Mouse (Mus musculus) olfactory bulb, adult 2 months (tissue): ENCODE data around the gene Naa40.

ENCODE experiments used
- CTCF ChIP-seq: fragments of 200-500 bp; IDR thresholded peaks from 2 replicates; pipeline ENCODE4 v1.5.1; 2012; ENCODE audit warnings: low read depth, mild to moderate bottlenecking, low read length, moderate library complexity; ENCODE audit not compliant: insufficient read depth
- POLR2A ChIP-seq: fragments of 200-500 bp; IDR thresholded peaks from 2 replicates; pipeline ENCODE4 v1.6.1; 2012; ENCODE audit warnings: mild to moderate bottlenecking, low read depth, low read length, moderate library complexity; ENCODE audit not compliant: insufficient read depth

DNA sequence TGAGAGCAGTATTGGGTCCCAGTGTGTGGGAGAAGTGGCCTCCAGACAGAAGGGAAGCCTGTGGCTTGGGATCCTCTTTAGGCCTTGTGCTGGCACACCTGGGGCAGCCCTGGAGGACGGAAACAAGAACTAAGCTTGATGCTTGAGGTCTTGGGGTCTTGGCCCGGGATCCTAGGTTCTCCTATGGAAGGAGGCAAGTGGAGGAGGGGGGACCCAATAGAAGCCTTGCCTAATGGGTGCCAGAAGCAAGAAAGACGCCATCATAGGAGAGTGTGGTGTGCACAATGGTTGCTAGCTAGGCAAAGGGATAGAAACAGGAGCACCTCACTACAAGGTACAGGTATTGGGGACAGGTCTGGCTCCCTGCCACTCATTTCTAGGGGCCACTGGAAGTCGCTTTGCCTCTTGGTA, 25.4 kb upstream of the Naa40 start:
- TF ChIP-seq POLR2A, result no peak
- no peak for TF ChIP-seq CTCF
